Mouse (Mus musculus) kidney, postnatal 0 days (tissue): ENCODE measurements around the gene Ribc1. TPM values are rescaled to one million over a fixed set of nuclear protein-coding genes. Genes with fewer than 3 reads are reported as not detected.

Source experiments
- ATAC-seq: fragments of 200-750 bp; cut with Nextera tagmentation; replicated peaks from 2 replicates; pipeline ENCODE4 v1.8.0; 2017; ENCODE audit warnings: low read depth, moderate number of reproducible peaks, moderate TSS enrichment, moderate library complexity; ENCODE audit not compliant: low FRiP score
- DNase-seq: peaks from one replicate; pipeline ENCODE4 v3.0.0-alpha.2; 2016; ENCODE audit warnings: low spot score
- H3K27ac ChIP-seq: fragments of 300-500 bp; sonication (generic); 2 replicates; pipeline ENCODE4 v1.5.1; 2014; ENCODE audit warnings: mild to moderate bottlenecking
- H3K27me3 ChIP-seq: fragments of 300-500 bp; sonication (generic); 2 replicates; pipeline ENCODE4 v1.6.1; 2014; ENCODE audit warnings: low read length, mixed read lengths; ENCODE audit not compliant: insufficient read depth
- H3K36me3 ChIP-seq: fragments of 300-500 bp; sonication (generic); 2 replicates; pipeline ENCODE4 v1.6.1; 2014; ENCODE audit warnings: low read length, mixed read lengths; ENCODE audit not compliant: insufficient read depth
- H3K4me1 ChIP-seq: fragments of 300-500 bp; sonication (generic); replicated peaks from 2 replicates; pipeline ENCODE4 v1.6.1; 2014; ENCODE audit warnings: antibody characterized with exemption, low read length, mixed read lengths; ENCODE audit not compliant: insufficient read depth
- H3K4me2 ChIP-seq: fragments of 300-500 bp; sonication (generic); 2 replicates; pipeline ENCODE4 v1.6.1; 2014; ENCODE audit warnings: mild to moderate bottlenecking, low read length, moderate library complexity, mixed read lengths
- H3K4me3 ChIP-seq: fragments of 300-500 bp; sonication (generic); replicated peaks from 2 replicates; pipeline ENCODE4 v1.5.1; 2014; ENCODE audit warnings: low read depth, low read length
- H3K9ac ChIP-seq: fragments of 300-500 bp; sonication (generic); 2 replicates; pipeline ENCODE4 v1.6.1; 2014; ENCODE audit warnings: low read depth, low read length
- H3K9me3 ChIP-seq: fragments of 300-500 bp; sonication (generic); replicated peaks from 2 replicates; pipeline ENCODE4 v1.6.1; 2016; ENCODE audit warnings: low read length, inconsistent platforms, mixed read lengths
- CTCF ChIP-seq: IDR thresholded peaks from 2 replicates; pipeline ENCODE4 v1.5.1; 2016; ENCODE audit warnings: antibody characterized with exemption, low read depth, mild to moderate bottlenecking, moderate library complexity
- WGBS: fragments of 180-500 bp; shearing (Covaris S2); extraction: QIAGEN DNeasy Blood & Tissue Kit; methylation state at CpG from one replicate; pipeline ENCODE4 v1.1.7; 2014; 5-methylcytosine and 5-hydroxymethylcytosine counted together
- polyA plus RNA-seq: library from polyadenylated mRNA; unstranded; fragments of >200 nt; fragmentation: Nextera tagmentation; extraction: Ambion mirVana; gene quantifications from 2 replicates; pipeline ENCODE4 v1.2.1, GENCODE M21; 2015

The Ribc1 gene
- polyA plus RNA-seq, 1 experiment from 2014 or later, result 3.7 TPM

DNA sequence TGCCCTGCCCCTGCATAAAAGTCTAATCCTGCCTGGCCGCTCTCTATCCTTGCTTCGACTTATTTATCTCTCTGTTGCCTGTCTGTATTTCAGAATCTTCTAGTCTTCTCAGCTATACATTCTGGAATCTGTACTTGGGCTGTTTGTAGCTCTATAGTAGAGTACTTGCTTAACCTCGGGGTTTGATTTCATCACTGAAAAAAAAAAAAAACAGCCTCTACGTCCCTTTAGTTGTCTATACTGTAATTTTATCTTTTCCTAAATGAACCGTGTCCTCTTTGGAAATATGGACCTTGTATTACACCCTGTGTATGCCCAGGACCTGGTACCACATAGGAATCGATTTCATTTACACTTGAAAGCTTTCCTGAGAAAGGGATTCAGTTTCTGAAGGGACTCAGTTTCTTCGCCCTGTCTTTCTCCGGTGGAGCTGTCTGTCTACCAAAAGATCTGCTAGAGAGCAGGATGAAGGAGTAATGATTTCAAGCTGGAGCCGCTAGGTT, 14.9 kb downstream of the Ribc1 start:
- no peaks in the 10 kb centered on the region for H3K36me3 ChIP-seq
- H3K27ac ChIP-seq, result peak overlapping the region; percentile 75; the same call in 1 of the 2 replicates
- no peaks in the 10 kb centered on the region for H3K27me3 ChIP-seq
- DNase-seq, result no peak
- H3K4me3 ChIP-seq, result peak overlapping the region; percentile 47
- H3K9me3 ChIP-seq, result no peaks in the 10 kb centered on the region
- no peak for ATAC-seq
- TF ChIP-seq CTCF, result no peak
- 45% methylated on average over 9 of the region's 9 CpGs for WGBS
- H3K9ac ChIP-seq, result 0 out of 2 replicates have a peak overlapping the region, but pooled peaks have one; percentile 8
- no peaks in the 10 kb centered on the region for H3K4me1 ChIP-seq
- peak overlapping the region; percentile 66 for H3K4me2 ChIP-seq

DNA sequence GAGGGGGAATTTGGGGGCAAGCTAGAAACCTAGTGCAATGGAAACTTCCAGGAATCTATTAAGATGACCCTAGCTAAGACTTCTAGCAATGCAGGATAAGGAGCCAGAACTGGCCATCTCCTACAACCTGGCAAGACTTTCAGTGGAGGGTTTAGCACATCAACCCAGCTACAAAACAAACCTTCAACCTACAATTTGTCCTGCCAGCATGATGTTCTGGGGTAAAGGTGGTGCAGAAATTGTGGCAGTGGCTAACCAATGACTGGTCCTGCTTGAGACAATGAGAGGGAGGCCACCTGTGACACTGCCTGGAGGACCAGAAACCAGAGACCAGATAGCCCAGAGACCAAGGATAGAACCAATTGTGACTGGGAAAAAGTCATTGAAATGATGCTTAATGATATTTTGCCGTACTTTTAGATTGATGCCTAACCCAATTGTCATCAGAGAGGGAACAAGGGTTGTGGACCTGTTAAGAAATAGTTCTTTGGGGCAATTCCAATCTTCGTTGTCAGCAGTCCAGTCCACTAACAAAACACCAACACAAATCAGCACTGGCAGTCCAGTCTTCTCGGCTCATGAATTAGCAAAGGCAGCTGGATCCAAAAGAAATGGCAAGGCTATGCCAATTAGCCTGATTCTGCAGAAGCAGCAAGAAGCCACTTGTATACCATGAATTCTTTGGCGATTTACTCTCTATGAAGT, 16.9 kb downstream of the Ribc1 start:
- Histone ChIP-seq H3K4me3 (no peak overlapping the region), H3K4me1 (no peaks in the 10 kb centered on the region), H3K27me3 (no peaks in the 10 kb centered on the region), H3K9me3 (no peaks in the 10 kb centered on the region), H3K36me3 (no peaks in the 10 kb centered on the region), H3K4me2 (no peak overlapping the region), H3K9ac (no peak overlapping the region), H3K27ac (no peak overlapping the region)
- 65% methylated on average over 4 of the region's 4 CpGs for WGBS
- DNase-seq (no peak), ATAC-seq (no peak)
- TF ChIP-seq CTCF, result no peak

Other genes with a start within 250 kb of the Ribc1 start
- 27.1 and 28.5 TPM in 2 replicates for gene Huwe1, start 215.5 kb downstream of the Ribc1 start, polyA plus RNA-seq
- gene Hsd17b10, start 14.4 kb downstream of the Ribc1 start, polyA plus RNA-seq, result 246 and 262 TPM in 2 replicates
- gene Smc1a, start 133 bp upstream of the Ribc1 start, polyA plus RNA-seq, result 67.5 and 76.6 TPM in 2 replicates
- gene Iqsec2, start 128.0 kb upstream of the Ribc1 start, polyA plus RNA-seq, result 10.3 and 11.0 TPM in 2 replicates
- gene Kdm5c, start 216.7 kb upstream of the Ribc1 start, polyA plus RNA-seq, result 18.0 and 18.5 TPM in 2 replicates